Mouse (Mus musculus) limb, embryonic 12.5 days (tissue): ENCODE data around the gene Pitpnm1. TPM values are rescaled to one million over a fixed set of nuclear protein-coding genes. Genes with fewer than 3 reads are reported as not detected.

Experiments
- ATAC-seq: fragments of 200-750 bp; cut with Nextera tagmentation; 2 replicates; pipeline ENCODE4 v1.8.0; 2017; ENCODE audit warnings: low read depth, moderate TSS enrichment; ENCODE audit not compliant: insufficient number of reproducible peaks, insufficient read depth, low FRiP score, low TSS enrichment
- H3K27ac ChIP-seq: fragments of 300-500 bp; sonication (generic); 2 replicates; pipeline ENCODE4 v1.5.1; 2016; ENCODE audit warnings: mild to moderate bottlenecking, moderate library complexity
- H3K27me3 ChIP-seq: fragments of 300-500 bp; sonication (generic); 2 replicates; pipeline ENCODE4 v1.6.1; 2016; ENCODE audit warnings: mild to moderate bottlenecking, moderate library complexity
- H3K36me3 ChIP-seq: fragments of 300-500 bp; sonication (generic); 2 replicates; pipeline ENCODE4 v1.6.1; 2016; ENCODE audit warnings: mild to moderate bottlenecking, moderate library complexity
- H3K4me1 ChIP-seq: fragments of 300-500 bp; sonication (generic); replicated peaks from 2 replicates; pipeline ENCODE4 v1.6.1; 2016
- H3K4me2 ChIP-seq: fragments of 300-500 bp; sonication (generic); 2 replicates; pipeline ENCODE4 v1.6.1; 2016; ENCODE audit warnings: mild to moderate bottlenecking, moderate library complexity
- H3K4me3 ChIP-seq: fragments of 300-500 bp; sonication (generic); replicated peaks from 2 replicates; pipeline ENCODE4 v1.5.1; 2016; ENCODE audit warnings: mild to moderate bottlenecking
- H3K9ac ChIP-seq: fragments of 300-500 bp; sonication (generic); replicated peaks from 2 replicates; pipeline ENCODE4 v1.6.1; 2016; ENCODE audit warnings: mild to moderate bottlenecking, moderate library complexity
- H3K9me3 ChIP-seq: fragments of 300-500 bp; sonication (generic); 2 replicates; pipeline ENCODE4 v1.6.1; 2016; ENCODE audit warnings: mild to moderate bottlenecking, moderate library complexity
- whole genome bisulfite sequencing: fragments of 180-500 bp; shearing (Covaris S2); methylation state at CpG from one replicate; pipeline ENCODE4 v1.1.7; 2016; 5-methylcytosine and 5-hydroxymethylcytosine counted together
- polyA plus RNA-seq: library from polyadenylated mRNA; unstranded; fragments of >200 nt; fragmentation: Nextera tagmentation; extraction: Ambion mirVana; gene quantifications from 2 replicates; pipeline ENCODE4 v1.2.1, GENCODE M21; 2016

Gene Pitpnm1
- polyA plus RNA-seq, 1 experiment from 2014 or later: 13.0 TPM

GRCm38 (mm10) chr19:4162646-4163542, 63.1 kb downstream of the Pitpnm1 start, which contains the start of gene Rps6kb2:
TSS of gene Rps6kb2 (minus strand) at chr19:4163354.
- peaks cover 38% of the 10 kb centered on the region for H3K36me3 ChIP-seq
- peak within 1 kb of the TSS; percentile 74 for H3K27ac ChIP-seq
- peak within 1 kb of the TSS; percentile 93 for H3K4me2 ChIP-seq
- H3K9ac ChIP-seq: peak within 1 kb of the TSS; percentile 81
- no peaks in the 10 kb centered on the region for H3K27me3 ChIP-seq
- no peaks in the 10 kb centered on the region for H3K9me3 ChIP-seq
- 6% methylated on average over 42 of the region's 42 CpGs for WGBS
- peaks cover 7% of the 10 kb centered on the region for H3K4me1 ChIP-seq
- ATAC-seq: peak; percentile 75
- H3K4me3 ChIP-seq: peak within 1 kb of the TSS; percentile 69

- peak; percentile 18; the same call in 1 of the 2 replicates for ATAC-seq
- no peaks in the 10 kb centered on the region for H3K27me3 ChIP-seq
- H3K4me1 ChIP-seq: peaks cover 7% of the 10 kb centered on the region
- no peaks in the 10 kb centered on the region for H3K9me3 ChIP-seq
- WGBS: 40% methylated on average over 4 of the region's 4 CpGs
- H3K4me2 ChIP-seq: peak overlapping the region; percentile 93
- H3K9ac ChIP-seq: peak overlapping the region; percentile 52
- peak overlapping the region; percentile 74 for H3K27ac ChIP-seq
- H3K4me3 ChIP-seq: peak overlapping the region; percentile 69
- peaks cover 31% of the 10 kb centered on the region for H3K36me3 ChIP-seq
Observed at GRCm38 (mm10) chr19:4163543-4163887, 63.7 kb downstream of the Pitpnm1 start.

Other genes with a start within 250 kb of the Pitpnm1 start
- gene Chka, start 248.2 kb upstream of the Pitpnm1 start, polyA plus RNA-seq: 55.7 and 62.8 TPM in 2 replicates
- gene Tcirg1, start 192.9 kb upstream of the Pitpnm1 start, polyA plus RNA-seq: 41.3 and 47.0 TPM in 2 replicates
- gene Ndufs8, start 187.2 kb upstream of the Pitpnm1 start, polyA plus RNA-seq: 242 and 257 TPM in 2 replicates
- gene Aldh3b1, start 170.2 kb upstream of the Pitpnm1 start, polyA plus RNA-seq: 0.60 and 0.65 TPM in 2 replicates
- gene Unc93b1, start 164.8 kb upstream of the Pitpnm1 start, polyA plus RNA-seq: 11.7 and 12.1 TPM in 2 replicates
- gene Aldh3b3, start 141.4 kb upstream of the Pitpnm1 start, polyA plus RNA-seq: not detected in 2 replicates
- 2.7 and 3.6 TPM in 2 replicates for gene Aldh3b2, start 127.7 kb upstream of the Pitpnm1 start, polyA plus RNA-seq
- gene Acy3, start 113.4 kb upstream of the Pitpnm1 start, polyA plus RNA-seq: 3.6 and 3.7 TPM in 2 replicates
- gene Tbx10, start 107.2 kb upstream of the Pitpnm1 start, polyA plus RNA-seq: not detected in 2 replicates
- gene Nudt8, start 99.4 kb upstream of the Pitpnm1 start, polyA plus RNA-seq: 30.8 and 31.5 TPM in 2 replicates
- 4.6 and 5.5 TPM in 2 replicates for gene Gm49405, start 99.4 kb upstream of the Pitpnm1 start, polyA plus RNA-seq
- gene Doc2g, start 96.7 kb upstream of the Pitpnm1 start, polyA plus RNA-seq: 6.8 and 7.6 TPM in 2 replicates
- 180 and 201 TPM in 2 replicates for gene Ndufv1, start 87.2 kb upstream of the Pitpnm1 start, polyA plus RNA-seq
- gene Gstp1, start 62.0 kb upstream of the Pitpnm1 start, polyA plus RNA-seq: 476 and 504 TPM in 2 replicates
- 1.8 and 10.6 TPM in 2 replicates for gene Gstp2, start 54.0 kb upstream of the Pitpnm1 start, polyA plus RNA-seq
- gene Gstp3, start 40.4 kb upstream of the Pitpnm1 start, polyA plus RNA-seq: not detected in 2 replicates
- not detected in 2 replicates for gene Cabp2, start 18.4 kb upstream of the Pitpnm1 start, polyA plus RNA-seq
- 66.9 and 67.1 TPM in 2 replicates for gene Cdk2ap2, start 2.8 kb upstream of the Pitpnm1 start, polyA plus RNA-seq
- gene Aip, start 25.9 kb downstream of the Pitpnm1 start, polyA plus RNA-seq: 86.5 and 87.5 TPM in 2 replicates
- gene Gpr152, start 39.8 kb downstream of the Pitpnm1 start, polyA plus RNA-seq: not detected in 2 replicates
- gene Cabp4, start 44.0 kb downstream of the Pitpnm1 start, polyA plus RNA-seq: 0.12 and 0.14 TPM in 2 replicates
- 125 and 131 TPM in 2 replicates for gene Coro1b, start 48.6 kb downstream of the Pitpnm1 start, polyA plus RNA-seq
- 1.3 and 1.4 TPM in 2 replicates for gene Ptprcap, start 53.6 kb downstream of the Pitpnm1 start, polyA plus RNA-seq
- gene Rps6kb2, start 63.4 kb downstream of the Pitpnm1 start, polyA plus RNA-seq: 63.3 and 69.4 TPM in 2 replicates
- gene Carns1, start 75.5 kb downstream of the Pitpnm1 start, polyA plus RNA-seq: 2.3 and 3.1 TPM in 2 replicates
- 0.60 and 1.5 TPM in 2 replicates for gene Tbc1d10c, start 91.3 kb downstream of the Pitpnm1 start, polyA plus RNA-seq
- 834 and 845 TPM in 2 replicates for gene Ppp1ca, start 92.1 kb downstream of the Pitpnm1 start, polyA plus RNA-seq
- 38.4 and 44.9 TPM in 2 replicates for gene Rad9a, start 101.7 kb downstream of the Pitpnm1 start, polyA plus RNA-seq
- gene Clcf1, start 114.2 kb downstream of the Pitpnm1 start, polyA plus RNA-seq: 8.6 and 9.1 TPM in 2 replicates
- gene AC109138.7, start 114.4 kb downstream of the Pitpnm1 start, polyA plus RNA-seq: not detected in 2 replicates
- 13.8 and 16.2 TPM in 2 replicates for gene Pold4, start 131.9 kb downstream of the Pitpnm1 start, polyA plus RNA-seq
- 9.1 and 11.6 TPM in 2 replicates for gene Ssh3, start 169.2 kb downstream of the Pitpnm1 start, polyA plus RNA-seq
- 12.6 and 12.9 TPM in 2 replicates for gene Ankrd13d, start 183.1 kb downstream of the Pitpnm1 start, polyA plus RNA-seq
- 15.6 and 16.1 TPM in 2 replicates for gene Grk2, start 206.2 kb downstream of the Pitpnm1 start, polyA plus RNA-seq